Mouse (Mus musculus) stomach, postnatal 0 days (tissue): ENCODE results near the gene Rtkn2. TPM values are rescaled to one million over a fixed set of nuclear protein-coding genes. Genes with fewer than 3 reads are reported as not detected.
A peak's percentile ranks its signal among the peaks of the same experiment; 100 is the strongest.

ENCODE experiments used
- ATAC-seq: fragments of 200-750 bp; cut with Nextera tagmentation; 2 replicates; pipeline ENCODE4 v1.8.0; 2017; ENCODE audit not compliant: low FRiP score, low TSS enrichment
- DNase-seq: peaks from one replicate; pipeline ENCODE4 v3.0.0-alpha.2; 2016; ENCODE audit warnings: low spot score
- H3K27ac ChIP-seq: fragments of 300-500 bp; sonication (generic); replicated peaks from 2 replicates; pipeline ENCODE4 v1.5.1; 2014; ENCODE audit warnings: mild to moderate bottlenecking, control low read depth
- H3K27me3 ChIP-seq: fragments of 300-500 bp; sonication (generic); 2 replicates; pipeline ENCODE4 v1.6.1; 2014; ENCODE audit warnings: low read length; ENCODE audit not compliant: control insufficient read depth, insufficient read depth
- H3K36me3 ChIP-seq: fragments of 300-500 bp; sonication (generic); 2 replicates; pipeline ENCODE4 v1.6.1; 2014; ENCODE audit warnings: low read length, mixed read lengths; ENCODE audit not compliant: control insufficient read depth, insufficient read depth
- H3K4me1 ChIP-seq: fragments of 300-500 bp; sonication (generic); replicated peaks from 2 replicates; pipeline ENCODE4 v1.6.1; 2014; ENCODE audit warnings: antibody characterized with exemption; ENCODE audit not compliant: control insufficient read depth, insufficient read depth
- H3K4me2 ChIP-seq: fragments of 300-500 bp; sonication (generic); replicated peaks from 2 replicates; pipeline ENCODE4 v1.6.1; 2014; ENCODE audit warnings: low read depth, mild to moderate bottlenecking, control low read depth, moderate library complexity
- H3K4me3 ChIP-seq: fragments of 300-500 bp; sonication (generic); 2 replicates; pipeline ENCODE4 v1.5.1; 2014; ENCODE audit warnings: low read depth, low read length, control low read depth
- H3K9ac ChIP-seq: fragments of 300-500 bp; sonication (generic); 2 replicates; pipeline ENCODE4 v1.6.1; 2014; ENCODE audit warnings: mild to moderate bottlenecking, low read length, control low read depth, mixed read lengths
- H3K9me3 ChIP-seq: fragments of 300-500 bp; sonication (generic); 2 replicates; pipeline ENCODE4 v1.6.1; 2016; ENCODE audit warnings: low read length; ENCODE audit not compliant: control insufficient read depth
- CTCF ChIP-seq: IDR thresholded peaks from 2 replicates; pipeline ENCODE4 v1.5.1; 2016; ENCODE audit warnings: antibody characterized with exemption, low read depth, mild to moderate bottlenecking, moderate library complexity
- EP300 ChIP-seq: optimal IDR thresholded peaks from 2 replicates; pipeline ENCODE3; 2016; ENCODE audit warnings: antibody characterized with exemption
- WGBS: fragments of 180-500 bp; shearing (Covaris S2); extraction: QIAGEN DNeasy Blood & Tissue Kit; methylation state at CpG from one replicate; pipeline ENCODE4 v1.1.7; 2014; 5-methylcytosine and 5-hydroxymethylcytosine counted together
- polyA plus RNA-seq: library from polyadenylated mRNA; unstranded; fragments of >200 nt; fragmentation: Nextera tagmentation; extraction: Ambion mirVana; gene quantifications from 2 replicates; pipeline ENCODE4 v1.2.1, GENCODE M21; 2015

Gene Rtkn2
- polyA plus RNA-seq, 1 experiment from 2014 or later, result 1.8 TPM

DNA sequence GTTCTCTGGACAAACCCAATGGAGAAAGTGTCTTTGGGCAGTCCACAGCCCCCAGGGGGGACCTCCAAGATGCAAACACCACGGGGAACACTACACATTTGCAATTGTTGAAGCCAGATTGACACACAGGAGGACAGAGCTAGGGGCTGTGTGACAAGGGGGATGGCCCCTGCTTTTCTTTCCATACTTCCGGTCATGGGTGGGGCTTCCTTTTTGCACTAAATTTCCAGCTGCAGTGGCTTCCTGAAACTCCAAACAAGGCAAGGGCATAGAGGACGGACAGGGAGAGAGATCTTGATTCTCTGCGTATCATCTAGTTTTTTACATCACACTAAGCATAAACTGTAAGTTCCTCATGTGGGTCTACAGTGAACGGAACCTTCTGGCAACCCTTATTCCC is 88.6 kb downstream of the Rtkn2 start:
- no peak overlapping the region for H3K4me3 ChIP-seq
- no peak overlapping the region for H3K27ac ChIP-seq
- no peak overlapping the region for H3K9ac ChIP-seq
- 78% methylated on average over 5 of the region's 5 CpGs for WGBS
- TF ChIP-seq EP300 (no peak), CTCF (no peak)
- no peaks in the 10 kb centered on the region for H3K9me3 ChIP-seq
- no peak overlapping the region for H3K4me2 ChIP-seq
- ATAC-seq (no peak), DNase-seq (no peak)
- H3K27me3 ChIP-seq, result no peaks in the 10 kb centered on the region
- no peaks in the 10 kb centered on the region for H3K4me1 ChIP-seq
- H3K36me3 ChIP-seq, result no peaks in the 10 kb centered on the region

GRCm38 (mm10) chr10:68068426-68068825 is 89.1 kb downstream of the Rtkn2 start:
- WGBS, result 74% methylated on average over 8 of the region's 8 CpGs
- H3K4me2 ChIP-seq, result no peak overlapping the region
- no peak for TF ChIP-seq EP300
- no peak for TF ChIP-seq CTCF
- H3K4me3 ChIP-seq, result no peak overlapping the region
- no peaks in the 10 kb centered on the region for H3K4me1 ChIP-seq
- H3K27me3 ChIP-seq, result no peaks in the 10 kb centered on the region
- DNase-seq (no peak), ATAC-seq (no peak)
- no peaks in the 10 kb centered on the region for H3K36me3 ChIP-seq
- no peak overlapping the region for H3K9ac ChIP-seq
- no peak overlapping the region for H3K27ac ChIP-seq
- no peaks in the 10 kb centered on the region for H3K9me3 ChIP-seq

DNA sequence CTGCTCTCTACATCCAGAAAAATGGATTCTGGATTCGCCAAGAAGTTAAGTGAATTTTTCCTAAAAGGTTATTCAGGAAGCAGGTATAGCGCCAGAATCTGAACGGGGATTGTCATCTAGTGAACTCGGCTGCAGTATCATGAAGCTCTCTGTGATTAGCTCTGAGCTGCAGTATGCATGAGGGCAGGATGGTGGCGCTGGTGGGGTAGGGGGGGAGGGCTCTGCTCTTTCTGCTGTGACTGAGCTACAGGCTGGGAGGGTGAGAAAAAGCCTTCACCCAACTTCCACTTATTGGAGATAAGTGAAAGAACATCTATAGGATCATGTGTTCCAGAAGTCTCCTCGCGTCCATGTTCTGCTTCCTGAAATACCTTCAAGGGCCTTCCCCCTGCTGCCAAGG is 91.7 kb downstream of the Rtkn2 start:
- WGBS, result 82% methylated on average over 7 of the region's 7 CpGs
- no peak for TF ChIP-seq EP300
- peak; percentile 23; the same call in 1 of the 2 replicates for TF ChIP-seq CTCF
- H3K4me1 ChIP-seq, result no peaks in the 10 kb centered on the region
- no peaks in the 10 kb centered on the region for H3K27me3 ChIP-seq
- no peak for DNase-seq
- H3K27ac ChIP-seq, result no peak overlapping the region
- no peak overlapping the region for H3K4me3 ChIP-seq
- no peak overlapping the region for H3K9ac ChIP-seq
- no peak for ATAC-seq
- H3K4me2 ChIP-seq, result no peak overlapping the region
- no peaks in the 10 kb centered on the region for H3K36me3 ChIP-seq
- H3K9me3 ChIP-seq, result no peaks in the 10 kb centered on the region

DNA sequence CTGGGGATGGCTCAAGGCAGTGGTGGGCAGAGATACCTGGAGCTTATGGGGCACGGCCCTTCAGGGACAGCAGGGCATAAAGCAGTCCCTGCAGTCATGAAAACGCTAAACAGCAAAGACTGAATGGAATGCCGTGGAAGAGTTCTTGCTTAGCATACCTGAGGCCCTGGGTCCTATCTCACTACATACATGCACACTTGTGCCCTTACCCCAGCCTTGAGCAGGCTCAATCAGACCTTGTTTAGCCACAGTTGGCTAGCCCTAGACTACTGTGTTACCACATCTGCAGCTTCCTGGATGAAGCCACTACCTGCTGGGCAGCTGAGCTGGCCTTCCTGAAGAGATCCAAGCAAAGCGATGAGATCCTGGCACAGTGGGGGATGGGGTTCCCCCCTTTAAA is 93.3 kb downstream of the Rtkn2 start:
- ATAC-seq (no peak), DNase-seq (no peak)
- Histone ChIP-seq H3K4me3 (no peak overlapping the region), H3K27me3 (no peaks in the 10 kb centered on the region), H3K4me2 (no peak overlapping the region), H3K36me3 (no peaks in the 10 kb centered on the region), H3K9ac (no peak overlapping the region), H3K9me3 (no peaks in the 10 kb centered on the region), H3K4me1 (no peaks in the 10 kb centered on the region), H3K27ac (no peak overlapping the region)
- 92% methylated on average over 4 of the region's 4 CpGs for WGBS
- TF ChIP-seq EP300 (no peak), CTCF (no peak)

DNA sequence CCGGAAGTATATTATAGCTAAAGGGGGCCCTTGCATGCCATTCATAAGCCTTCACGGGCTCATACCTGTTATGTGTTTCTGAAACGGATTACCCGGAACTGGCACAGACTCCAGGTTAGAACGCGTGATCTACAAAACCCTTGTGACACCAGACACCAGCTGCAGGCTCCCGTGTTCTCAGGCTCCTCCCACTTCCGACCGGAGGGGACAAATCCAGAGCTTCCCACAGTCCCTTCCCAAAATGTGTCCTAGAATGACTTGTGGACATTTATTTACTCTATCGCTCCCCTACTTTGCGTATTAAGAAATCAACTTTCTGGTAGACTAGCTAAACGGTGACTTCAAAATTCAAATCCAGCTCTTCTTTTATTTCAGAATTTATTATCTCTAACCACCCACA is 94.9 kb downstream of the Rtkn2 start:
- no peak for DNase-seq
- H3K36me3 ChIP-seq, result no peaks in the 10 kb centered on the region
- no peaks in the 10 kb centered on the region for H3K9me3 ChIP-seq
- H3K27me3 ChIP-seq, result no peaks in the 10 kb centered on the region
- TF ChIP-seq EP300 (no peak), CTCF (no peak)
- no peak overlapping the region for H3K9ac ChIP-seq
- no peak overlapping the region for H3K4me2 ChIP-seq
- H3K27ac ChIP-seq, result no peak overlapping the region
- H3K4me3 ChIP-seq, result no peak overlapping the region
- no peak for ATAC-seq
- no peaks in the 10 kb centered on the region for H3K4me1 ChIP-seq
- WGBS, result 79% methylated on average over 12 of the region's 12 CpGs

DNA sequence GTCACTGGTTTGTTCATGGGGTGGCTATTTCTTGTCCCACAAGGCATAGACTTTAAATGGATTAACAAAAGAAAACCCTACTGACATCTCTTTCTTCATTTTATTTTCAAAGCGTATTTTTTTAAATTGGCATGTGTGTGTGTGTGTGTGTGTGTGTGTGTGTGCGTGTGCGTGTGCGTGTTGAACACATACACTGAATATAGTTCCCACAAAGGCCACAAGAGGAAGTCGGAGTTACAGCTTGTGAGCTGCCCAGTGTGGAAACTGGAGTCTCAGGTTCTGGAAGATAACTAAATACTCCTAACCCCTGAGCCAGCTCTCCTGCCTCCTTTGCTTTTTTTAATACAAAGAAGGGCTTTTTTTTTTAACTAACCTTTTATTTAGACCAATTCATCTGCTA is 95.8 kb downstream of the Rtkn2 start:
- H3K36me3 ChIP-seq, result no peaks in the 10 kb centered on the region
- H3K4me2 ChIP-seq, result no peak overlapping the region
- no peak overlapping the region for H3K4me3 ChIP-seq
- no peak overlapping the region for H3K9ac ChIP-seq
- H3K9me3 ChIP-seq, result no peaks in the 10 kb centered on the region
- no peaks in the 10 kb centered on the region for H3K27me3 ChIP-seq
- WGBS, result 91% methylated on average over 5 of the region's 5 CpGs
- ATAC-seq (no peak), DNase-seq (no peak)
- TF ChIP-seq EP300, result no peak
- TF ChIP-seq CTCF, result no peak
- no peak overlapping the region for H3K27ac ChIP-seq
- H3K4me1 ChIP-seq, result no peaks in the 10 kb centered on the region
